Mouse (Mus musculus) midbrain, embryonic 14.5 days (tissue): ENCODE results near the gene Mrpl42. TPM values are rescaled to one million over a fixed set of nuclear protein-coding genes. Genes with fewer than 3 reads are reported as not detected.
"Not testable (repeated sequence)": the region's sequence is repeated elsewhere in the genome, so short reads cannot be mapped to it uniquely, and the experiment has no call there.

ENCODE experiments used
- ATAC-seq: fragments of 200-750 bp; cut with Nextera tagmentation; 2 replicates; pipeline ENCODE4 v1.8.0; 2017; ENCODE audit warnings: moderate number of reproducible peaks, moderate library complexity; ENCODE audit not compliant: low FRiP score, low TSS enrichment
- DNase-seq: peaks from one replicate; pipeline ENCODE4 v3.0.0-alpha.2; 2015
- H3K27ac ChIP-seq: fragments of 300-500 bp; sonication (generic); replicated peaks from 2 replicates; pipeline ENCODE4 v1.5.1; 2014; ENCODE audit warnings: mild to moderate bottlenecking, low read depth, low read length, moderate library complexity
- H3K27me3 ChIP-seq: fragments of 300-500 bp; sonication (generic); 2 replicates; pipeline ENCODE4 v1.6.1; 2014; ENCODE audit warnings: low read length, control low read depth, mixed read lengths; ENCODE audit not compliant: control insufficient read depth, insufficient read depth
- H3K36me3 ChIP-seq: fragments of 300-500 bp; sonication (generic); 2 replicates; pipeline ENCODE4 v1.6.1; 2014; ENCODE audit warnings: low read length, control low read depth; ENCODE audit not compliant: control insufficient read depth, insufficient read depth
- H3K4me1 ChIP-seq: fragments of 300-500 bp; sonication (generic); 2 replicates; pipeline ENCODE4 v1.6.1; 2014; ENCODE audit warnings: mild to moderate bottlenecking, antibody characterized with exemption, low read length, control low read depth; ENCODE audit not compliant: control insufficient read depth, insufficient read depth
- H3K4me2 ChIP-seq: fragments of 300-500 bp; sonication (generic); 2 replicates; pipeline ENCODE4 v1.6.1; 2014; ENCODE audit warnings: mild to moderate bottlenecking, low read length, moderate library complexity
- H3K4me3 ChIP-seq: fragments of 300-500 bp; sonication (generic); replicated peaks from 2 replicates; pipeline ENCODE4 v1.5.1; 2014; ENCODE audit warnings: low read depth, low read length
- H3K9ac ChIP-seq: fragments of 300-500 bp; sonication (generic); replicated peaks from 2 replicates; pipeline ENCODE4 v1.6.1; 2014; ENCODE audit warnings: mild to moderate bottlenecking, low read length, moderate library complexity
- H3K9me3 ChIP-seq: fragments of 300-500 bp; sonication (generic); 2 replicates; pipeline ENCODE4 v1.6.1; 2016; ENCODE audit warnings: low read length, control low read depth, mixed read lengths; ENCODE audit not compliant: control insufficient read depth
- WGBS: fragments of 180-500 bp; shearing (Covaris S2); extraction: QIAGEN DNeasy Blood & Tissue Kit; methylation state at CpG from one replicate; pipeline ENCODE4 v1.1.7; 2014; 5-methylcytosine and 5-hydroxymethylcytosine counted together
- polyA plus RNA-seq: library from polyadenylated mRNA; unstranded; fragments of >200 nt; fragmentation: Nextera tagmentation; extraction: Ambion mirVana; gene quantifications from 2 replicates; pipeline ENCODE4 v1.2.1, GENCODE M21; 2014

Mrpl42 gene
- 251 and 289 TPM in 2 replicates for polyA plus RNA-seq

DNA sequence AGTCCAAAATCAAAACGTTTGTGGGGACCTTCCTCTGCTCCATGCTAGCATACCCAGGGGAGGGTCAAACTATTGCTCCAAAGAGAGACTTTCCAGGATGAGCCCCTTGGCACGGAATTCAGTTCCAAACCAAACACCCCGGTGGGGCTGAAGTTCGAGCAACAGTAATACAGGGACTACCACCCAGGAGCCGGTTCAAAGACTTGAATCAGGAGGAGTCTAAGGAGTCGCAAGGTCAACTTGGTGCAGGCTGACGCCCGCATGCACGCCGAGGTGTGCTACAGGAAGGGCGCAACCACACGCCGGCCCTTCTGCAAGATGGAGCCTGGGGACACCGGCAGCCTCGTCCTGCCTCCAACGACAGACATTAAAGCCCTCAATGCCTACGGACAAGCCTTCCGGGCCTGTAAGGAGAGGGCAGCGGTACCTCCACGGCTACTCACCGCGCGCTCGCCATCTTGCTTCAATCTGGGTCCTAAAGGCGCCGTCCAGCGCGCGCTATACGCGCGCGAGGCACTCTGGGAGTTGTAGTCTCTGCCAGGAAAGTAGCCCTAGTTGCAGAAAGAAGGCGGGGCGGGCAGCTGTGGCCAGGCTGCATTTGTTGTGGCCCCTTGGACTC lies at the start of gene Mrpl42:
TSS of gene Mrpl42 (minus strand) at position 478 of the 619 bp plus-strand sequence.
- Histone ChIP-seq H3K27me3 (no peaks in the 10 kb centered on the region), H3K4me1 (peaks cover 8% of the 10 kb centered on the region), H3K27ac (peak within 1 kb of the TSS; percentile 92), H3K4me2 (peak within 1 kb of the TSS; percentile 72), H3K4me3 (peak within 1 kb of the TSS; percentile 65), H3K36me3 (0 out of 2 replicates have a peak, but pooled peaks cover 4% of the 10 kb centered on the region), H3K9me3 (no peaks in the 10 kb centered on the region), H3K9ac (peak within 1 kb of the TSS; percentile 73)
- WGBS = under 1% methylated on average over 35 of the region's 35 CpGs
- DNase-seq (peak; percentile 96), ATAC-seq (peak; percentile 95)

DNA sequence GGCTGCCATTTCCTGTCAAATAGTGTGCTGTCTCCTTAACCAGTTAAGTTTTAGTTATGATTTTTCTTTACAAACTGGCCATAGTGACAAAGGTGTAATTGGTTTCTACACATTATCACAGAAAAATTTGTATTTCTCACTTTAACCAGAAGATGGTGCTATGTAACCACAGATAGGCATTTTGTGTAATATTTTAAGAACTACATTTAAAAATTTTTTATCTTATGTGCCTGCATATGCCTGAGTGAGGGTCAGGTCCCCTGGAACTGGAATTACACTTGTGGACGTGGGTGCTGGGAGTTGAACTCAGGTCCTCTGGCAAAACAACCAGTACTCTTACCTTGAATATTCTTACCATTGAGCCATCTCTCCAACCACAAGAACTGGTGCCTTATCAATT lies 48.8 kb upstream of the Mrpl42 start:
- WGBS = 52% methylated on average over 1 of the region's 1 CpGs
- H3K4me1 ChIP-seq = peaks cover 5% of the 10 kb centered on the region; the same call in 1 of the 2 replicates
- H3K4me3 ChIP-seq = no peak overlapping the region
- H3K36me3 ChIP-seq = peaks cover 42% of the 10 kb centered on the region
- DNase-seq = peak; percentile 71
- ATAC-seq = no peak
- no peaks in the 10 kb centered on the region for H3K27me3 ChIP-seq
- H3K4me2 ChIP-seq = no peak overlapping the region
- H3K27ac ChIP-seq = no peak overlapping the region
- no peaks in the 10 kb centered on the region for H3K9me3 ChIP-seq
- no peak overlapping the region for H3K9ac ChIP-seq

DNA sequence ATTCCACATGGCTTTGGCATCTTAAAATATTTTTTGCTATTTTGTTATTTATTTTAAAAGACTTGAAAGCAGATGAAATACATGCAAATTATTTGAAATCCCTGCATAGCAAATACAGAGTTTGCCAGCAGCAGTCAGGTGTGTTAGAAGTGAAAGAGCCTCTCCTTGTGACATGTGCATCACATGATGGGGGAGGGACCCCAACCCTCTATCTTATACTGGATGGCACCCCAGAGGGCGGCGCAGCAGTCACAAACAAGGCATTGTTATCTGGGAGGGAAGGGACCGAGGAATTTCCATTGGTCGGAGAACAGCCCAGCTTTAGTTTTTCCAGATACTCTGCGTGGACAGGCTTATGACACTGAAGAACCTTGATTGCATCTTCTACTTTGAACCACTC lies 47.3 kb upstream of the Mrpl42 start:
- H3K4me1 ChIP-seq, H3K27ac ChIP-seq, H3K9ac ChIP-seq, DNase-seq, H3K9me3 ChIP-seq, H3K4me3 ChIP-seq, ATAC-seq, H3K27me3 ChIP-seq, H3K4me2 ChIP-seq: not testable (repeated sequence)
- peaks cover 51% of the 10 kb centered on the region for H3K36me3 ChIP-seq
- WGBS = 65% methylated on average over 5 of the region's 5 CpGs

DNA sequence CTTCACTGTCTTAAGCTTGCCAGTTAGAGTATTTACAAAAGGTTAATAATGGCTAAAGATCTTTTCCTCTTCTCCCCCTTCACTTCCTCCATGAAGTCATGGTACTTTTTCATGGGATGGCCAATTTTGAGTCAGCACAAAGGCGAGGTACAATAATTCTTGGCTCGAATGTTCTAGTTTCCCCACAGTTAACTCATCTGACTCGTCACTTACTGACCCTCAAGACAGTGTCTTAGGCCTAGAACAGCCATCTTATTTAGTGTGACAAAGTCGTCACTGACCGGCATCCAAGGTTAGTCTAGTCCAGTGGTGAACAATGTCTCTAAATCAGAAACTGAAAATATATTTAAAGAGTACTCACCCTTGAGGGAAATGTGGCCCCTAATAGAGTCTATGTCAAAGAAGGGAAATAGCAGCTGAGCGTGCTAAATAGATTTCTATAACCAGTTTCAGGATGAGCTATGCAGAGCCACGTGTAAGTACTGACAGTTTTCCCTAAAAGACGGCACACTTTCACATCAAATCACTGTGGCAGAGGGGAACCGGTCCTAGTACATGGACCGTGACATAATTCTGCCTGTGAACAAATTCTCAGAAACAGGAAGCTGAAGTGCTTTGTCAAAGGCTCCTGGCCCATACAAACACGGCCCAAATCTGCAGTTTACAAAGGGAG lies 46.5 kb upstream of the Mrpl42 start:
- H3K27ac ChIP-seq = no peak overlapping the region
- H3K27me3 ChIP-seq = no peaks in the 10 kb centered on the region
- no peaks in the 10 kb centered on the region for H3K9me3 ChIP-seq
- H3K4me3 ChIP-seq = no peak overlapping the region
- peaks cover 5% of the 10 kb centered on the region; the same call in 1 of the 2 replicates for H3K4me1 ChIP-seq
- DNase-seq (no peak), ATAC-seq (no peak)
- H3K4me2 ChIP-seq = no peak overlapping the region
- whole genome bisulfite sequencing = 83% methylated on average over 11 of the region's 11 CpGs
- H3K9ac ChIP-seq = no peak overlapping the region
- peaks cover 53% of the 10 kb centered on the region for H3K36me3 ChIP-seq

DNA sequence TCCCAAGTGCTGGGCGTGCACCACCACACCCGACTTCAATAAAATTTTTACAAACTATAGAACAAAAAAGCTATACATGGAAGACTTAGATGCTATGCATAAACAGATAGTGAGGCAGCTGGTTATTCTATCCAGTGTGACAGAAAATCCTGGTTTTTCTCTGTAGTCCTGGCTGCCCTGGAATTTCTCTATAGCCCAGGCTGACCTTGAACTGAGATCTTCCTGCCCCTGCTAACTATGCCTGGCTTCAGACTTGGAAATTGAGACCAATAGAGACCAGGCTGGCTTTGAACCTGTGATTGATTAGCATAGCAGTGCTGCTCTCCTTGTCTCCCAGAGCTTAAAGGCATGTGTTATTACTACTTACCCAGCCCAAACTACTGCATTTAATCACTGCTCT lies 44.4 kb upstream of the Mrpl42 start:
- Histone ChIP-seq H3K27me3 (no peaks in the 10 kb centered on the region), H3K4me2 (no peak overlapping the region), H3K4me3 (no peak overlapping the region), H3K9ac (no peak overlapping the region), H3K9me3 (no peaks in the 10 kb centered on the region), H3K4me1 (no peaks in the 10 kb centered on the region), H3K27ac (no peak overlapping the region), H3K36me3 (peaks cover 57% of the 10 kb centered on the region)
- WGBS = 90% methylated on average over 2 of the region's 2 CpGs
- no peak for DNase-seq
- ATAC-seq = no peak

DNA sequence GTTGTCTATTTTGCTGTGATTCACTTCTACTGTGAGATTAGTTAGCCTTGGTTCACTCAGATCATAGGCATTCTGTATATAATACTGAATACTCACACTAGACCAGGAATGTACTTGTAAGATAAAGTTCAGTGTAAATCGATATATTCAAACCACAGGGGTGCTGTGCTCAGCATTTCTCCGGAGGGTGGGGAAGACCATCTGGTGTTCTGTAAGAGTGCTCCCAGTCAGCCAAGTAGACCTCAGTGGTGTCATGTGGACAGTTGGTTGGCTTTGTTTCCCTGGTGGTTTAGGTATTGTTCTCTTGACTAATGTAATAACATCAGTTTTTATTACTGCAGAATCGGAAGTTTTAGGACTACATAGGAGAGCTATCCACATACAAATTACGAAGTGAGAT lies 43.3 kb upstream of the Mrpl42 start:
- Histone ChIP-seq H3K4me2 (no peak overlapping the region), H3K4me3 (no peak overlapping the region), H3K9me3 (no peaks in the 10 kb centered on the region), H3K36me3 (peaks cover 52% of the 10 kb centered on the region), H3K4me1 (no peaks in the 10 kb centered on the region), H3K27me3 (no peaks in the 10 kb centered on the region), H3K9ac (no peak overlapping the region), H3K27ac (no peak overlapping the region)
- DNase-seq (no peak), ATAC-seq (no peak)
- 67% methylated on average over 4 of the region's 4 CpGs for WGBS

DNA sequence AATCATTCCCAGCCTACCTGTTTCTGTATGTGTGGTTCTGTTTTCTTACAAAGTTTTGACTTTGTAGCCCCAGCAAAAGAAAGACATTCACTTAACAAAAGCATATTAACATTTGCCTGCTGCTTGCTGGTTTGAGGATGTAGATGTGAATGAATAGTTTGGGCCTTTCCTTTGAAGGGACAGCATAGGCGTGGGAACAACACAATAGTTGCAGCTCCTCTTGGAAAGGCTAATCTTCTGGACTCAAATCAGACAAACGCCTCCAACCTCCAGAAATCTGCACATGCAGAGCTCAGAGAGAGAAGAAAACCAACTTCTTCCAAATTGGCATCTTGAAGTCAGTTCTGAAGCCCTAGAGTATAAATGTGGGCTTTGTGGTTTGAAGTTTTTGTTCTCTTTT lies 42.9 kb upstream of the Mrpl42 start:
- Histone ChIP-seq H3K27me3 (no peaks in the 10 kb centered on the region), H3K4me3 (no peak overlapping the region), H3K27ac (no peak overlapping the region), H3K9me3 (no peaks in the 10 kb centered on the region), H3K36me3 (peaks cover 48% of the 10 kb centered on the region), H3K4me1 (no peaks in the 10 kb centered on the region), H3K4me2 (no peak overlapping the region), H3K9ac (no peak overlapping the region)
- DNase-seq (no peak), ATAC-seq (no peak)
- 57% methylated on average over 2 of the region's 2 CpGs for WGBS

DNA sequence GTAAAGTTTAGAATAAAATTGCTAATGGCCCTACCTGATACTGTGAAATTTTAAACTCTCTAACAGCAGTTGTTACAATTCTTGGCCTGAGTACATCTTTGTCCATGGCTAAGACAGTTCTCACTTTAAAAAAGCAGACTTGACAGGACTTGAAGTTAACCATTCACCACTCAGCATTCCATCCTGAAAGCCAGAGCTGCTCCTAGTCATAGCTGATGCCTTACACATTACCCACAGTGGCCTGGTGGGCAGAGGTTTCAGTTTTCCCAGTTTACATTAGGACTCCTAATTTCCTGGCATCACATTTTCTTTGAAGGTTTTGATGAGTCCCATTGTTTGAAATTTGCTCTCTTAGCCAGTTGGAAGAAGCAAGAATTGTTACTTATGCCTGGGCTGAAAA lies 42.3 kb upstream of the Mrpl42 start:
- no peak for ATAC-seq
- H3K27me3 ChIP-seq = no peaks in the 10 kb centered on the region
- DNase-seq = no peak
- H3K9me3 ChIP-seq = no peaks in the 10 kb centered on the region
- H3K27ac ChIP-seq = no peak overlapping the region
- H3K9ac ChIP-seq = no peak overlapping the region
- H3K4me1 ChIP-seq = no peaks in the 10 kb centered on the region
- H3K4me3 ChIP-seq = no peak overlapping the region
- no peak overlapping the region for H3K4me2 ChIP-seq
- H3K36me3 ChIP-seq = peaks cover 41% of the 10 kb centered on the region

DNA sequence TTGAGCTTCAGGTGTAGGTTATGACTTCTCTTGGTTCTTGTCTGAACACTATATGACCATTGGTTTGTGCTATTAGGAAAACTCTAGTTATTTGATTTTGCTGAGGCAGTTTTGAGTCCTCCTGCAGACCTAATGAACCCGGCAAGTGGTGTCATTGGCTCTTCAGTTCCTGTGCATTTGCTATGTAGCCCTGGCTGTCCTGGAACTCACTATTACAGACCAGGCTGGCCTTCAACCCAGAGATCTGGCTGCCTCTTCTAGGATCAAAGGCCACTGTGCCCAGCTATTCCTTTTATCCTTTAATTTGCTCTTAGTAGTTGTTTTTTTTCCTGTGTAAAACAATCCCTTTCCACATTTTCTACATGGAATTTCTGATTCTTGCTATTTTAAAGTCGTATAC lies 41.6 kb upstream of the Mrpl42 start:
- Histone ChIP-seq H3K27ac (no peak overlapping the region), H3K9me3 (no peaks in the 10 kb centered on the region), H3K4me2 (no peak overlapping the region), H3K9ac (no peak overlapping the region), H3K27me3 (no peaks in the 10 kb centered on the region), H3K4me1 (no peaks in the 10 kb centered on the region), H3K36me3 (peaks cover 37% of the 10 kb centered on the region), H3K4me3 (no peak overlapping the region)
- DNase-seq (no peak), ATAC-seq (no peak)
- 93% methylated on average over 2 of the region's 2 CpGs for WGBS
